Mouse (Mus musculus) right cerebral cortex, adult 2 months (tissue): ENCODE data around the gene Notum.
A peak's percentile ranks its signal among the peaks of the same experiment; 100 is the strongest.

Experiments
- DNase-seq, 2 experiments: peaks; one replicate each; pipeline ENCODE4 v3.0.0; 2021 to 2022; ENCODE audit warnings: low spot score in 2 of 2

Notum gene

GRCm38 (mm10) chr11:120617519-120618112 is 43.4 kb downstream of the Notum start, which contains the start of gene Pcyt2:
TSS of gene Pcyt2 (minus strand) at chr11:120617936.
- peak; percentile 89 to 91 for DNase-seq

- DNase-seq = no peak
Measured at GRCm38 (mm10) chr11:120616617-120617294, 44.2 kb downstream of the Notum start.

GRCm38 (mm10) chr11:120615606-120616203 is 45.3 kb downstream of the Notum start:
- DNase-seq = no peak

GRCm38 (mm10) chr11:120615167-120615566 is 45.8 kb downstream of the Notum start:
- DNase-seq = no peak

GRCm38 (mm10) chr11:120613976-120614375 is 47.0 kb downstream of the Notum start:
- DNase-seq = no peak

DNA sequence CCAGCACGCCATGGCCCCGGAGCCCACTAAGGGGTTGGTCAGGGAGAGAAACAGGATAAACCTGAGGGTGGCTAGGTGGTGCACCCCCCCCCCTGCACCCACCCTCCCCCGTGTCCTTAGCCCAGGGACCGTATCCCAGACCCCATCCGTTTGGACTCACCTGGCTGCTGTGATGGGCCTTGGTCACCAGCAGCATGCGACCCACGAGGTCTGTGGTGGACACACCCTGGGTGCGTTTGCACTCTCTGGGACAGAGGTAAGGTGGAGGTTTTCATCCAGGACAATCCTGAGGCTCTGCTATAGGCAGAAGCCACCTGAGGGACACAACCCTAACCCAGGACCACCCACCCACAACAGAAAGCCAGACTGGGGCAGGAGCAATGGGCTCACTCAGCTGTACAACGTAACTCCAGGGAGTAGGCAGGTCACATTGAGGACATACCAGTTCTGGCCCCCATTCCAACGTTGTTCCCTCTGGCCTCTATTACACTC is 47.4 kb downstream of the Notum start:
- DNase-seq = no peak

DNA sequence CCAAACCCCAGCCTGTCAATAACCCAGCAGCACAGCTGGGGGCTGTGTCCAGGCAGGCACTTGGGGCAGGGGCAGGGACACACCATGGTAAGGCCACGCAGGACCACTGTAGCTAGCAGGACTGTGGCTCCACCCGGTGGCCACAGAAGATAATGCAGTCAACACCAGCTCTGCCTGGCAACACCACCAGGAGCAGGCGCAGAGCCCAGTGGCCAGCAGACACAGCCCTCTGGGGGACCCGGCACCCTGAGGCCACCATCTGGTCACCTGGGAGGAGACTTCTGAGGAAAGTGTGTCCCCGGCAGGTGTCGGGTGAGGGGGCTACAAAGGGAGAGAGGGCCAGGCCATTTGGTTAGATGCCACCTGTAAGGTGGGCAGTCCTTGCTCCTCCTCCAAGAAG is 48.2 kb downstream of the Notum start:
- peak; percentile 55 to 61 for DNase-seq

DNA sequence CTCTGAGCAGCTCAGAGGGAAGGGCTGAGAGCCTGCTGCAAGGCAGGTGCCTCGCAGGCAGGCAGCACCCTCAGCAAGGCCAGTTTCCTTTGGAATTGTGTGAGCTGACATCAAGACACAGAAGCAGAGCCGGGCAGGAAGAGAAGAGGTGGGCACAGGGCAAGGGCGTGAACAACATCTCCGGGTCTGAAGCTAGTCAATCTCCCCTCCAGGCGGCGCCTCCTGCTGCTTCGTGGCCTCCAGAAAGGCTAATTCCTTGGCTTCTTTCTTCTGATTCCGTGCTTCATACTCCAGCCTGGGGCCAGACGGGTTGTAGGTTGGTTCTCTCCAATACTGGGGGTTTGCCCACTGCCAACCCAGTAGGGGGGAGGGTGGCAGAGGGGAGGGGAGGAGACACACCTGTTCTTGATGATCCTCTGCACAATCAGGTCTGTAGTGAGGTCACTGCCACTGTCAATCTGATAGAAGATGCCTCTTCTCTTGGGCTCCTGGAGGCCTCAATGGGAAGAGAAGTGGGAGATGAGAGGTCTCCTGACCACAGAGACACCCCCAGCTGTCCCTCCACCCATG is 50.4 kb downstream of the Notum start:
- DNase-seq = no peak

GRCm38 (mm10) chr11:120609250-120609649 is 51.7 kb downstream of the Notum start:
- DNase-seq = no peak

DNA sequence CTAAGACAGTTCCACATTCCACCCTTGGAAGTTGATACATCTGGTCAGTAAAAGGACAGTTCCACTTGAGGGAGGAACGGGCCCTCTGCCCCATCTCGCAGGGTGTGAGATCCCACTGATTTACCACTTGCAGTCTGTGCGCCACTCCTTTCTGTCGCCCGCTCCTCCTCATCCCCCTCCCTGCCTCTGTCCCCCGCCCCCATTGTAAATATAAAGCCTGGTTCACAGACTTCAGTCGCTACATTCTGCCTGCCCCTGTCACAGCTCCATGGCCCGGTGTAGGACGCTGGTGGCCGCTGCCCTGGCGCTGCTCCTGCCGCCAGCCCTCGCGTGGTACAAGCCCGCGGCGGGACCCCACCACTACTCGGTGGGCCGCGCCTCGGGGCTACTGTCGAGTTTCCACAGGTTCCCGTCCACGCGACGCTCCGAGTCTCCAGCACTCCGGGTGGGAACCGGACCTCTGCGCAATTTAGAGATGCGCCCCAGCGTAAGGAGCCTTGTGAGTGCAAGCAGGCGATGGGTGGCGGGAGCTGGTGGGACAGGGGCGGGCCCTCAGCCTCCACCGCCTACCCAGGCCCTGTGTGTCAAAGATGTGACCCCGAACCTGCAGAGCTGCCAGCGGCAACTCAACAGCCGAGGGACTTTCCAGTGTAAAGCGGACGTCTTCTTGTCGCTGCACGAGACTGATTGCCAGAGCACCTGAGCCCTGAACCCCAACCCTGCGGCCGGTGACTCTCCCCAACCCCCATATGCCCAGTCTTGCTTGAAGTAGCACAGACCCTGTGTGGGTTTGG is 52.5 kb downstream of the Notum start, which contains the start of gene Npb:
Gene Npb (plus strand): TSS at position 237 of the 794 bp plus-strand sequence.
- no peak for DNase-seq

GRCm38 (mm10) chr11:120606764-120607163 is 54.2 kb downstream of the Notum start:
- DNase-seq = no peak

- no peak for DNase-seq
Measured at GRCm38 (mm10) chr11:120605667-120606066, 55.3 kb downstream of the Notum start.
